Mouse (Mus musculus) granulocyte monocyte progenitor cell, adult 5-6 weeks (primary cell): ENCODE results near the gene Trmt2a. TPM values are rescaled to one million over a fixed set of nuclear protein-coding genes. Genes with fewer than 3 reads are reported as not detected.

ENCODE experiments used
- ATAC-seq: replicated peaks from 2 replicates; pipeline ENCODE4 v1.8.0; 2016; ENCODE audit warnings: mild to moderate bottlenecking, moderate TSS enrichment, inconsistent platforms; ENCODE audit not compliant: poor library complexity, severe bottlenecking
- total RNA-seq, 2 experiments: library from RNA; stranded (forward) in 1 of 2; stranded (reverse) in 1 of 2; fragments of 200-712, 200-1000 nt in 1 of 2; fragments of >200 nt in 1 of 2; fragmentation: Nextera tagmentation in 1 of 2; gene quantifications; 2 replicates each; pipeline ENCODE4 v1.2.3; 2014 to 2017

Trmt2a gene
- total RNA-seq, 2 experiments from 2014 or later = 99.7 to 153 TPM

DNA sequence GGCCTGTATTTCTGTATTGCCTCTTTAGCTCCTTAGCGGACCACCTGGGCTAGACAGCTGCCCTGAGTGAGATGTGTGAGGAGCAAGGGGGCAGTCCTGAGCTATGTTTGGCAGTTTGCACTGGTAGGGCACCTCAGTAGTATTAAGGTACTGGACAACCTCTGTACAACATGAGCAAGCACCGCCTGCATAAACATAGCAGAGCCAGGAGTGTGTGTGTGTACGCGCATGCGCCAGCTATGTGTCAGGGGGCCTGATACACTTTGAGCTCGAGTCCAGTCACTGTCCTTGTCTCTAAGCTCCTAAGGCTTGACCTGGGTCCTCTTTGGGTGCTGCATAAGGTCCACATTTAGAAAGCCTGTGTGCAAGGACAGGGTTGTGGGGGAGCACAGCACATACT, 17.9 kb upstream of the Trmt2a start:
- no peak for ATAC-seq

DNA sequence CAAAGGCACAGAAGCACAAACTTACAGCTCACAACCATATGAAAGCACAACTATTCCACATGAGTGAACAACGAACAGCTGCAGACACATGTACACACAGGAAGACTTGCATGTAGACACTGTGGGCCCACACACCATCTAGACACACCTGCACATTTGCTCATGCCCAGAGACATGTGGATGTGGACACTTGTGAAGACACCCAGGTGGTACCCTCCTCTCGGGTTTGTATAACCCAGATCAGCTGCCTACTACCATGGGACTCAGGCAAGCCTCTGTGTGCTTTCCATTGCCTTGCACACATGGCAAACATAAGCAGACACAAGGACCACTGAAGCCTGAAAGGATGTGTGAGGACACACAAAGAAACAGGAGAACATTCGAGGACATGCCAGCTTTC, 17.4 kb upstream of the Trmt2a start:
- no peak for ATAC-seq

GRCm38 (mm10) chr16:18231451-18231850, 17.0 kb upstream of the Trmt2a start:
- ATAC-seq = no peak

DNA sequence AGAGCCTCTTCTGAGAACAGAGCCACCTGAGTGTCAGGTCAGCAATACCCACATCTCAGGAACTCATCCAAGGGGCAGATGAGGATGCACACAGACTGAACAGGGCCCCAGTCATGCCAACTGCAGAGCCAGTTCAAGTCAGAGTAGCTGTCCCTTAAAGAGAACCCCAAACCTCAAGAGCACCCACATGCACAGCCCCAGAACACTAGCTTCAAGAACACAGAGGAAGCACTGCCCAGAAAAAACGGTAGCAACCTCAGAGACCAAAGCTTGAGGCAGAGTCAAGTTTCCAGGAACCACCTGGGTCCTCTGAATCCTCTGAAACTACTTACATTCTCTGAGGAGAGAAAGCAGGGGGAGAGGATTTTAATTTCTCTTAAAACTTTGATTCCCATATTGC, 15.0 kb upstream of the Trmt2a start:
- ATAC-seq = 0 out of 2 replicates have a peak, but pooled peaks have one; percentile 12

GRCm38 (mm10) chr16:18233919-18234670, 14.4 kb upstream of the Trmt2a start:
- ATAC-seq = 0 out of 2 replicates have a peak, but pooled peaks have one; percentile 3

DNA sequence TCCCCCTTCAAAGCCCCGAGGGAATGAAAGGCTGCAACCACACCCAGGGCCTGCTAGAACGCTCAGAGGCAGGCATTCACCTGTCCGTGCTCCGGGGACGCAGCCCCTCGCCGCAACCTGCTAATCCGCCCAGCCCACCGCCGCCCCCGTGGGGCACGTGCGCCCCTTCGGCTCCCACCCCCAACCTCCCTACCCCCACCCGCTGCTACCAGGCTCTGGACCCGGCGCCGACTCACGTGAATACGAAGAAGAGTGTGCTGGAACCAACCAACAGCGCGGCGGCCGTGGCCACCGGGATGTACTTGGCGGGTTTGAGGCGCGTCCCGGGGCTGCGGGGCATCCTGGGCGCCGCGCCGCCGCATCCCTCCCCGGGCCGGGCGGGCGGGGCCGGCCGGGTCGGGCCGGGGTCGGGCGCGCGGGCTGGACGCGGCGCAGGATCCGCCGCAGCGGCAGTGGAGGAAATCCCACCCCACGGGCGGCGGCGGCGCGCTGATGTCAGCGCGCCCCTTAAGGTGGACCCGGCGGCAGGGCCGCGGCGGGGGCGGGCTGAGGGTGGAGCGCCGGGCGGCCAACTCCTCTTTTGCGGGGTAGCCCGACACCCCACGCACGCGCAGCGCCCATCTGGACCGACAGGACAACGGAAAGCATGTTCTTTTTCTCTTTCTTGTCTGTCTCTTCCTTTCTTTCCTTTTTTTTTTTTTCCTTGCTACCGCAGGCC, 13.6 kb upstream of the Trmt2a start, which contains the start of gene Zdhhc8:
Gene Zdhhc8, minus strand, starts transcription at position 466 of the 718 bp plus-strand sequence.
- peak; percentile 50 for ATAC-seq

DNA sequence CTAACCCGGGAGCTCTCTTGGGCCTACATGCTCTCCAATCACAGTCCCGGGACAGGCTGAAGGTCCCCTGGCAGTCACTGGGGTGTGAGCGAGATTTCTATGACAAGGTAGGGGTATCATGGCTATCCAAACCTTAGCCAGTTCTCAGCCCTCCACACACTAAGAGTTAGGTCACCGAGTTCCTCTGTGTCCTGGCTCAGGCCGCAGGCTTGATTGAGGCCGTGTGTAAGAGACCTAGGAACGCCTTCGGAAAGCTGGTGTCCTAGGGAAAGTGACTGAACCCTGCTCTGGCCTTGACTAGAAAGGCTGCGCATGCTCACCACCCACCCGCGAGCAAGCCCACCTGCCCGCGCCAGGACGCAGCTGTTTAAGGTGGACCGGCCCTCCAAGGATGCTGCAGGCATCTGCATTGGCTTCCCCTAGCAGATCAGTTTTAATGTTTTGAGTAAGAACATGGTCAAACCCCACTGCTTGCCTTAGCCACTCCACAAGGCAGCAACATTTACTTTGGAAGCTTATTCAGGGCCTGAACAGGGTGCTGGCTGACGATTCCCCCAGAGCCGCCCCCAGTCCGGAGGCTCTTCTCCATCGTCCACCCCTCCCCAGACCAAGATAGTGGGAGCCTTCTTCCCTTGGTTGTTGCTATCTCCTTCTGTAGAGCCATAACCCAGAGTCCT, 13.0 kb upstream of the Trmt2a start:
- peak; percentile 36 for ATAC-seq

GRCm38 (mm10) chr16:18236676-18237501, 11.6 kb upstream of the Trmt2a start:
- ATAC-seq = no peak

- ATAC-seq = no peak
These were observed 6.9 kb upstream of the Trmt2a start for GRCm38 (mm10) chr16:18241581-18241980.

DNA sequence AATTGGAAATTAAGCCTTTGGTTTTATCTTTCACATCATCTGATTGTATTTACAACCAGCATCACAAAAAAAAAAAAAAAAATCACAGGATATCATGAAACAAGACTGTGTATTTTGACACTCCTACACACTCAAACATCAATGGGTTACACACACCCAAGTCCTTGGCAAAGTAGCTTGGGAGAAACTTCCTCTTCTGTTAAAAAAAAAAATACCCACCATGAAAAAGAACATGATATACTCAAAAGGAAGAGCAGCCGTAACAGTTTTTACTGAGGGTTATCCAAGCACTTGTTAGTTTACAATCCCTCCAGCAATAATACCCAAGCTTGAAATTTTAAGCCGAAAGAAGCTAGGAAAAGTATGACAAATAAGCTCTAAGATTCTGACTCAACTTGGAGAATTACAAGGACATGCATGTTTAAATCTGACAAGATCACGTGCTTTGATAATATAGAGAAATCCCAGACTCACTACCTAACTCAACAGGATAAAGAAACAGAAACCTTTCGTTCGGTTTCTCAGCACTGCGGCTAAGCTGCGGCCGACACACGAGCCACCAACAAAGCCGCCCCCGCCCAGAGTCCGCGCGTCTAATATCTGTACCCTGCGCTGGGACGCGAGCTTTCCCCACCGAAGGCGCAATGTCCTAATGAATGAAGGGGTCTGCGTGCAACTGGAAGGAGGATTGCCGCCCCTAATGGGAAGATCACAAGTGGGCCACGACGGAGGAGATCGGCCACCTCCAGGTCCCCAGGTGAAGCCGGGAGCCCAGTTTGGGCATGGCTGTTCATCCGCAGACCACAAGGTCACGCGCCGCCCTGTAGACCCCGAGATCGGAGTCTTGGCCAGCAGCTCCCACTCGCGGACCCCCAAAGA, 719 bp upstream of the Trmt2a start:
- 0 out of 2 replicates have a peak, but pooled peaks have one; percentile 5 for ATAC-seq

DNA sequence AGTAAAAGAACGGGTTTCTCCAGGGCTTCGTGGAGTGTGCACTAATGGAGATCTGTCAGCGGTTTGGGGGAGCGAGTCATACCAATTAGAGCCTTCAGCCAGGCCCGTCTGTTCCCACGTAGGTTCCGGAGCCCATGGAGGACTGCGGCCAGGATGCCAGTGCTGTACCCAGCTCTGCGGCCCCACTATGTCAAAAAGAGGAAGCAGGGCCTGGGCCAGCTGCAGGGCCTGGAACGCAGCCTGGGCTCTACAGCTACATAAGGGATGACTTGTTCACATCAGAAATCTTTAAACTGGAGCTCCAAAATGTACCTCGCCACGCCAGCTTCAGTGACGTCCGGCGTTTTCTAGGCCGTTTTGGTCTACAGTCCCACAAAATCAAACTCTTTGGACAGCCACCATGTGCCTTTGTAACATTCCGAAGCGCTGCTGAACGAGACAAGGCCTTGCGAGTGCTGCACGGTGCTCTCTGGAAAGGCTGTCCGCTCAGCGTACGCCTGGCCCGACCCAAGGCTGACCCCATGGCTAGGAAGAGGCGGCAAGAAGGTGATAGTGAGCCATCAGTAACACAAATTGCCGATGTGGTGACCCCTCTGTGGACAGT, 987 bp downstream of the Trmt2a start:
- peak; percentile 68 for ATAC-seq

DNA sequence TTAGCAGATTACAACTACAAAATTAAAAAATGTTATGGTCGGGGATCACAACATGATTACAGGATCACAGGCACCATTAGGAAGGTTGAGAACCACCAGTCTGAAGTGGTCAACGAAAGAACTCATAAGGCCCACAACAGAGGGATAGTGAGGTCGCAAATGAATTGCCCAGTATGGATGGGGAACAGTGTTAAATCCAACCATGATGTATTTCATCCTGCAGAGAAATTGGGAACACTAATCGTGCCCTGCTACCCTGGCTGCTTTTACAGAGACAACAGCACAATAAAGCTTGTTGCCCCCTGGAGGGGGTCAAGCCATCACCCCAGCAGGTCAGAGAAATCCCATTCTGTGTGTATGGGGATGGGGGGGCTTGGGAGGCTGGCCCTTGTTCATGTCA, 1.8 kb downstream of the Trmt2a start:
- ATAC-seq = no peak

DNA sequence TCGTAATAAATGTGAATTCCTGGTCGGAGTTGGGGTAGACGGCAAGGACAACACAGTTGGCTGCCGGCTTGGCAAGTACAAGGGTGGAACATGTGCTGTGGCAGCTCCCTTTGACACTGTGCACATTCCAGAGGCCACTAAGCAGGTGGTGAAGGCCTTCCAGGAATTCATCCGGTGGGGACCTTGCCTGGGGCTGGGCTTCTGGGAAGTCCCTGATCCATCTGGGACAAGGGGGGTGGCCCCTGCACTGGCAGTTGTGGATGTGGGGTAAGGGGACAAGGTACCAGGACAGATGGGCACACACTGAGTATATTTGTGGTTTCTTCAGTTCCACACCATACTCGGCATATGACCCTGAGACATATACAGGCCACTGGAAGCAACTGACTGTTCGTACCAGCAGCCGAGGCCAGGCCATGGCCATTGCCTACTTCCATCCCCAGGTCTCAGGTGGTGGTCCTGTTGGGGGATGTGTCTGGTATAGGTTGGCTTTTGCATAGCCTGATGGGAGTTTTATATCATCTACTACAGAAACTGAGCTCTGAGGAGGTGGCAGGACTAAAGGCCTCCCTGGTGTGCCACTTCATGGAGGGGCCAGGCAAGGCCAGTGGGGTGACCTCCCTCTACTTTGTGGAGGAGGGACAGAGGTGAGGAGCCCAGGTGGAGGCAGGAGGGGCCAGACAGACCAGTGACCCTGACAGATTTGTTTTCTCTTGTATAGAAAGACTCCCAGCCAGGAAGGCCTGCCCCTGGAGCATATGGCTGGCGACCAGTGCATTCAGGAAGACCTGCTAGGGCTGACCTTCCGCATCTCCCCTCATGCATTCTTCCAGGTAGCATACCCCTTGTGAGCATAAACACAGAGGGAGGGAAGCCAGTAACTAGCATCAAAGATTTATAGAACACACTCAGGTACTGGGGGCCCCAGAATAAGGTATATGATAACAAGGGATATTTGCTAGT, 2.6 kb downstream of the Trmt2a start:
- no peak for ATAC-seq

GRCm38 (mm10) chr16:18252736-18253135, 4.3 kb downstream of the Trmt2a start:
- ATAC-seq = no peak

DNA sequence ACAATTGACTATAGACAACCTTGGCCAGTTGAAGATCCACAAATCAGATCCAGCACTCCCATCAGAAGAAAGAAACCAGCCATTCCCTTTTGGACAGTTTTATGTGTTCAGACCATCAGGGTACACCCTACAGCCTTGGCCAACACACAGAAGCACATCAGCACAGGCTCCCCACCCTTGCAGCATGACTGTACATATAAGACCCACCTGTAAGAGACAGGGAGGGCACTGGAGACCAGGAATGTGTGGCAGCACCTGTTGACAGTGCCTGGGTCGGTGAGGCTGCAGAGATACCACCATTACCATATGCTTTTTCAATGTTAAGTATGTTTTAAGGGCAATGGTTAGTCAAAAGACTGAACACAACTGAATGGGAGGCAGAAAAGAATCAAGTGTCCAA, 5.4 kb downstream of the Trmt2a start:
- no peak for ATAC-seq

- ATAC-seq = no peak
These were observed 9.7 kb downstream of the Trmt2a start, which contains the start of gene Gm49776 for GRCm38 (mm10) chr16:18258221-18258620. Gene Gm49776, minus strand, starts transcription at chr16:18258321.

DNA sequence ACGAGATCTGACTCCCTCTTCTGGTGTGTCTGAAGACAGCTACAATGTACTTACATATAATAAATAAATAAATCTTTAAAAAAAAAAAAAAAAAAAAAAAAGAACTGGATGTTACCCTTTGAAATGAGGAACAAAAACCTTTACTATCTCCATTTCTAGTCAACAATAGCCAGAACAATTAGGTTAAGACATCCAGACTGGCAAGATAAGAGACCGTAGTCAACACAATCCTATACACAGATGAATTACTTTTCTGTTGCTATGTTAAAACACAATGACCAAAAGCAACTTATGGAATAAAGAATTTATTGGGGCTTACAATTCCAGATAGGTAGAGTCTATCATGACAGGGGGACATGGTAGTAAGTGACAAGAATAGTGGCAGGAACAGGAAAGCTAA, 16.5 kb downstream of the Trmt2a start:
- no peak for ATAC-seq

DNA sequence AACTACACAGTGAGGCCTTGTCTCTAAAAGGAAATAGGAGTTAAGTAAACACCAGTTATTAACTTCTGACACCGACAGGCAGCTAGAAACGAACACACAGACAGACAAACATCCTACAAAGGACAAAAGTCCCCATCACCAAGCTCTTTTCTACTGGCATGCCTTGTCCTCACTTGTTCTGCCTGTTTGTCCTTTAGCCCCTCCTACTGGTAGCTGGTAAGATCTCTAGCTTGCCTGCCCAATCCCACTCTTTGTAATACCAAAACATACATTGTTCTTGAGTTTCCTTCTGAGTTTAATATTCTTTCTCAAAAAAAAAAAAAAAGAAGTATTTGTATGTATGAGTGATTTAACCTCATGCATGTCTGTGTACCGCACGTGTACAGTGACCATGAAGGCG, 19.7 kb downstream of the Trmt2a start:
- no peak for ATAC-seq
